Mouse (Mus musculus): ENCODE results near the gene Syngr3. TPM values are rescaled to one million over a fixed set of nuclear protein-coding genes. Genes with fewer than 3 reads are reported as not detected.
A peak's percentile ranks its signal among the peaks of the same experiment; 100 is the strongest.

The Syngr3 gene
- polyA plus RNA-seq, 1 experiment from 2014 or later = 147 TPM

- Histone ChIP-seq H3K9me3 (ENCODE audit: control insufficient read depth, low read length) (no peaks in the 10 kb centered on the region), H3K27me3 (ENCODE audit: control insufficient read depth, insufficient read depth, low read length) (no peaks in the 10 kb centered on the region), H3K27ac (replicated peaks; ENCODE audit: low read depth, low read length) (no peak overlapping the region), H3K4me2 (ENCODE audit: low read length) (no peak overlapping the region), H3K36me3 (ENCODE audit: control insufficient read depth, insufficient read depth, low read length) (peaks cover 42% of the 10 kb centered on the region), H3K9ac (replicated peaks; ENCODE audit: low read length) (no peak overlapping the region), H3K4me3 (replicated peaks; ENCODE audit: low read depth, low read length) (no peak overlapping the region), H3K4me1 (ENCODE audit: control insufficient read depth, insufficient read depth, low read length) (peaks cover 14% of the 10 kb centered on the region; the same call in 1 of the 2 replicates)
- 20% methylated on average over 5 of the region's 5 CpGs for WGBS
- no peak for ATAC-seq (ENCODE audit: low FRiP score, low TSS enrichment)
- no peak for DNase-seq
These were observed 8.2 kb upstream of the Syngr3 start for GRCm38 (mm10) chr17:24697985-24698384.

- peak; percentile 93 for ATAC-seq (ENCODE audit: low FRiP score, low TSS enrichment)
- H3K27me3 ChIP-seq (ENCODE audit: control insufficient read depth, insufficient read depth, low read length) = no peaks in the 10 kb centered on the region
- peak; percentile 94 for DNase-seq
- no peaks in the 10 kb centered on the region for H3K9me3 ChIP-seq (ENCODE audit: control insufficient read depth, low read length)
- WGBS = under 1% methylated on average over 75 of the region's 76 CpGs
- H3K27ac ChIP-seq (replicated peaks; ENCODE audit: low read depth, low read length) = peak within 1 kb of the TSS; percentile 92
- peaks cover 36% of the 10 kb centered on the region for H3K36me3 ChIP-seq (ENCODE audit: control insufficient read depth, insufficient read depth, low read length)
- H3K4me1 ChIP-seq (ENCODE audit: control insufficient read depth, insufficient read depth, low read length) = peaks cover 14% of the 10 kb centered on the region; the same call in 1 of the 2 replicates
- peak within 1 kb of the TSS; percentile 73 for H3K4me3 ChIP-seq (replicated peaks; ENCODE audit: low read depth, low read length)
- H3K9ac ChIP-seq (replicated peaks; ENCODE audit: low read length) = peak within 1 kb of the TSS; percentile 76
- H3K4me2 ChIP-seq (ENCODE audit: low read length) = peak within 1 kb of the TSS; percentile 77
These were observed 6.4 kb upstream of the Syngr3 start, which contains the start of the genes Gfer and Noxo1 for GRCm38 (mm10) chr17:24696011-24696697. Gfer (minus strand) TSS chr17:24696156. Noxo1 (plus strand) TSS chr17:24696234.

- Histone ChIP-seq H3K4me1 (ENCODE audit: control insufficient read depth, insufficient read depth, low read length) (peaks cover 21% of the 10 kb centered on the region), H3K27me3 (ENCODE audit: control insufficient read depth, insufficient read depth, low read length) (peaks cover 4% of the 10 kb centered on the region; the same call in 1 of the 2 replicates), H3K36me3 (ENCODE audit: control insufficient read depth, insufficient read depth, low read length) (peaks cover 29% of the 10 kb centered on the region), H3K4me3 (replicated peaks; ENCODE audit: low read depth, low read length) (peak overlapping the region; percentile 73), H3K9me3 (ENCODE audit: control insufficient read depth, low read length) (no peaks in the 10 kb centered on the region), H3K27ac (replicated peaks; ENCODE audit: low read depth, low read length) (peak overlapping the region; percentile 92), H3K9ac (replicated peaks; ENCODE audit: low read length) (peak overlapping the region; percentile 76), H3K4me2 (ENCODE audit: low read length) (peak overlapping the region; percentile 77)
- DNase-seq (no peak), ATAC-seq (ENCODE audit: low FRiP score, low TSS enrichment) (peak; percentile 38)
- WGBS = 7% methylated on average over 51 of the region's 51 CpGs
These were observed 5.7 kb upstream of the Syngr3 start for GRCm38 (mm10) chr17:24695326-24696010.

GRCm38 (mm10) chr17:24692385-24692784 is 2.6 kb upstream of the Syngr3 start:
- Histone ChIP-seq H3K27me3 (ENCODE audit: control insufficient read depth, insufficient read depth, low read length) (peaks cover 21% of the 10 kb centered on the region; the same call in 1 of the 2 replicates), H3K9me3 (ENCODE audit: control insufficient read depth, low read length) (no peaks in the 10 kb centered on the region), H3K4me1 (ENCODE audit: control insufficient read depth, insufficient read depth, low read length) (peaks cover 40% of the 10 kb centered on the region), H3K36me3 (ENCODE audit: control insufficient read depth, insufficient read depth, low read length) (peaks cover 14% of the 10 kb centered on the region), H3K4me2 (ENCODE audit: low read length) (no peak overlapping the region), H3K4me3 (replicated peaks; ENCODE audit: low read depth, low read length) (no peak overlapping the region), H3K27ac (replicated peaks; ENCODE audit: low read depth, low read length) (no peak overlapping the region), H3K9ac (replicated peaks; ENCODE audit: low read length) (no peak overlapping the region)
- DNase-seq (no peak), ATAC-seq (ENCODE audit: low FRiP score, low TSS enrichment) (no peak)
- 94% methylated on average over 5 of the region's 5 CpGs for WGBS

GRCm38 (mm10) chr17:24687599-24687998 is 2.2 kb downstream of the Syngr3 start:
- Histone ChIP-seq H3K4me1 (ENCODE audit: control insufficient read depth, insufficient read depth, low read length) (peaks cover 29% of the 10 kb centered on the region), H3K36me3 (ENCODE audit: control insufficient read depth, insufficient read depth, low read length) (peaks cover 6% of the 10 kb centered on the region), H3K27ac (replicated peaks; ENCODE audit: low read depth, low read length) (no peak overlapping the region), H3K4me3 (replicated peaks; ENCODE audit: low read depth, low read length) (peak overlapping the region; percentile 28), H3K9me3 (ENCODE audit: control insufficient read depth, low read length) (no peaks in the 10 kb centered on the region), H3K9ac (replicated peaks; ENCODE audit: low read length) (peak overlapping the region; percentile 31; the same call in 1 of the 2 replicates), H3K4me2 (ENCODE audit: low read length) (peak overlapping the region; percentile 75), H3K27me3 (ENCODE audit: control insufficient read depth, insufficient read depth, low read length) (peaks cover 24% of the 10 kb centered on the region; the same call in 1 of the 2 replicates)
- ATAC-seq (ENCODE audit: low FRiP score, low TSS enrichment) = no peak
- DNase-seq = no peak
- WGBS = 20% methylated on average over 23 of the region's 23 CpGs

GRCm38 (mm10) chr17:24687146-24687595 is 2.6 kb downstream of the Syngr3 start:
- Histone ChIP-seq H3K4me1 (ENCODE audit: control insufficient read depth, insufficient read depth, low read length) (peaks cover 29% of the 10 kb centered on the region), H3K27ac (replicated peaks; ENCODE audit: low read depth, low read length) (no peak overlapping the region), H3K27me3 (ENCODE audit: control insufficient read depth, insufficient read depth, low read length) (peaks cover 24% of the 10 kb centered on the region; the same call in 1 of the 2 replicates), H3K9me3 (ENCODE audit: control insufficient read depth, low read length) (no peaks in the 10 kb centered on the region), H3K36me3 (ENCODE audit: control insufficient read depth, insufficient read depth, low read length) (peaks cover 2% of the 10 kb centered on the region), H3K4me2 (ENCODE audit: low read length) (peak overlapping the region; percentile 75), H3K9ac (replicated peaks; ENCODE audit: low read length) (peak overlapping the region; percentile 31; the same call in 1 of the 2 replicates), H3K4me3 (replicated peaks; ENCODE audit: low read depth, low read length) (peak overlapping the region; percentile 28)
- ATAC-seq (ENCODE audit: low FRiP score, low TSS enrichment) = no peak
- DNase-seq = peak; percentile 45
- 1% methylated on average over 25 of the region's 25 CpGs for WGBS

GRCm38 (mm10) chr17:24686514-24686913 is 3.2 kb downstream of the Syngr3 start:
- H3K4me3 ChIP-seq (replicated peaks; ENCODE audit: low read depth, low read length) = no peak overlapping the region
- 31% methylated on average over 16 of the region's 16 CpGs for WGBS
- peaks cover 29% of the 10 kb centered on the region for H3K4me1 ChIP-seq (ENCODE audit: control insufficient read depth, insufficient read depth, low read length)
- ATAC-seq (ENCODE audit: low FRiP score, low TSS enrichment) (no peak), DNase-seq (no peak)
- H3K9ac ChIP-seq (replicated peaks; ENCODE audit: low read length) = no peak overlapping the region
- no peak overlapping the region for H3K4me2 ChIP-seq (ENCODE audit: low read length)
- H3K27ac ChIP-seq (replicated peaks; ENCODE audit: low read depth, low read length) = no peak overlapping the region
- peaks cover 6% of the 10 kb centered on the region for H3K36me3 ChIP-seq (ENCODE audit: control insufficient read depth, insufficient read depth, low read length)
- H3K9me3 ChIP-seq (ENCODE audit: control insufficient read depth, low read length) = no peaks in the 10 kb centered on the region
- H3K27me3 ChIP-seq (ENCODE audit: control insufficient read depth, insufficient read depth, low read length) = peaks cover 24% of the 10 kb centered on the region; the same call in 1 of the 2 replicates

GRCm38 (mm10) chr17:24677500-24678080 is 12.2 kb downstream of the Syngr3 start:
- Histone ChIP-seq H3K4me3 (replicated peaks; ENCODE audit: low read depth, low read length) (no peak overlapping the region), H3K36me3 (ENCODE audit: control insufficient read depth, insufficient read depth, low read length) (peaks cover 57% of the 10 kb centered on the region), H3K9me3 (ENCODE audit: control insufficient read depth, low read length) (no peaks in the 10 kb centered on the region), H3K9ac (replicated peaks; ENCODE audit: low read length) (no peak overlapping the region), H3K4me1 (ENCODE audit: control insufficient read depth, insufficient read depth, low read length) (no peaks in the 10 kb centered on the region), H3K27me3 (ENCODE audit: control insufficient read depth, insufficient read depth, low read length) (no peaks in the 10 kb centered on the region), H3K27ac (replicated peaks; ENCODE audit: low read depth, low read length) (no peak overlapping the region), H3K4me2 (ENCODE audit: low read length) (no peak overlapping the region)
- WGBS = 92% methylated on average over 24 of the region's 24 CpGs
- ATAC-seq (ENCODE audit: low FRiP score, low TSS enrichment) (no peak), DNase-seq (no peak)
